Mouse (Mus musculus) macrophage (primary cell): ENCODE data around the gene Hsph1. TPM values are rescaled to one million over a fixed set of nuclear protein-coding genes. Genes with fewer than 3 reads are reported as not detected.

Experiments
- H3K27ac ChIP-seq: fragments of 350-480 bp; formaldehyde crosslinking; 2 replicates; pipeline ENCODE4 v1.9.0; 2021
- H3K36me3 ChIP-seq: fragments of 350-480 bp; formaldehyde crosslinking; 2 replicates; pipeline ENCODE4 v1.9.0; 2021; ENCODE audit errors: inconsistent target
- H3K4me3 ChIP-seq: fragments of 350-480 bp; formaldehyde crosslinking; 2 replicates; pipeline ENCODE4 v1.9.0; 2021; ENCODE audit errors: inconsistent target
- H3K79me2 ChIP-seq: fragments of 350-480 bp; formaldehyde crosslinking; 2 replicates; pipeline ENCODE4 v1.9.0; 2021; ENCODE audit errors: inconsistent target
- WGBS: methylation state at CpG from one replicate; pipeline ENCODE4 v1.1.7; 2026; ENCODE audit warnings: inconsistent platforms; ENCODE audit not compliant: missing documents; 5-methylcytosine and 5-hydroxymethylcytosine counted together
- polyA plus RNA-seq: library from polyadenylated mRNA; stranded (reverse); fragments of 250-400 nt; gene quantifications from 3 replicates; pipeline ENCODE4 v1.2.4, GENCODE M21; 2018; ENCODE audit warnings: inconsistent platforms

Gene Hsph1
- polyA plus RNA-seq, 1 experiment from 2014 or later, result 31.8 TPM

DNA sequence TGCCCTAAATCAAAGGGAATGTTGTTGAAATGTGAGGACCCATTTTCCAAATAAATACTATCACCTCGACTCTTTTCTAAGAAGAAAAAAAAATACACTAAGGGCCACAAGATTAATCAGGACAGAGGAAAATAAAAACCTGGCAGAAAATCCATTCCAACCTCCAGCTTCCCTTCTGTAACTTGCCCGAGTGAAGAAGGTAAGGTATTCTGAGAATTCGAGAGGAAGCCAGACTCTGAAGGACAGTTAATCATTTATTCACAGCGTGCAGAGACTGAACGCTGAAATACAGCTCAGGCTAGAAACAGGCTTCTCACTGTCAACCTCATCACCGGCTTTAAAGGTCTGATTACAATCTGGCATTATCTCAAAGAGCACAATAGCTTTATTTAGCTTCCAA, 13.5 kb downstream of the Hsph1 start:
- Histone ChIP-seq H3K36me3 (peaks cover 62% of the 10 kb centered on the region), H3K4me3 (no peak overlapping the region), H3K79me2 (no peaks in the 10 kb centered on the region), H3K27ac (no peak overlapping the region)
- 72% methylated on average over 6 of the region's 6 CpGs for WGBS

DNA sequence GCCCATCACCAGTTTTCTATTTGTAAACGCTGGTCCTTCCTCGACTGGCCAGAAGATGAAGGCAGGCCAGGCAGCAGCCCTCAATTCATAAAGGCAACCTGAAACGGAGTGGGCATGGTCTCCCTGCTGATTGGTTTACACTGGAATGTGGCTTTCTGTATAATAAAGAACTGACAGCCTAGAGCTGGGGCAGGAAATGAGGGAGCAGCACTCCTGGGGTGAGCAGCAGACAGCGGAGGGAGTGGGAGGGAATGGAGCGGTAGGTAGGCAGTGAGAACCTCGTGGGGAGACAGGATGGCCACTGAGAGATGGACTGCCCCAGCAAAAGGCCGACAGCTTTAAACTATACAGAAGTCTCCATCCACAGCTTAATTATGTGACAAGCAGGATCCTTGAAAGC, 14.0 kb downstream of the Hsph1 start:
- 73% methylated on average over 6 of the region's 7 CpGs for WGBS
- Histone ChIP-seq H3K36me3 (peaks cover 63% of the 10 kb centered on the region), H3K79me2 (no peaks in the 10 kb centered on the region), H3K4me3 (no peak overlapping the region), H3K27ac (no peak overlapping the region)

DNA sequence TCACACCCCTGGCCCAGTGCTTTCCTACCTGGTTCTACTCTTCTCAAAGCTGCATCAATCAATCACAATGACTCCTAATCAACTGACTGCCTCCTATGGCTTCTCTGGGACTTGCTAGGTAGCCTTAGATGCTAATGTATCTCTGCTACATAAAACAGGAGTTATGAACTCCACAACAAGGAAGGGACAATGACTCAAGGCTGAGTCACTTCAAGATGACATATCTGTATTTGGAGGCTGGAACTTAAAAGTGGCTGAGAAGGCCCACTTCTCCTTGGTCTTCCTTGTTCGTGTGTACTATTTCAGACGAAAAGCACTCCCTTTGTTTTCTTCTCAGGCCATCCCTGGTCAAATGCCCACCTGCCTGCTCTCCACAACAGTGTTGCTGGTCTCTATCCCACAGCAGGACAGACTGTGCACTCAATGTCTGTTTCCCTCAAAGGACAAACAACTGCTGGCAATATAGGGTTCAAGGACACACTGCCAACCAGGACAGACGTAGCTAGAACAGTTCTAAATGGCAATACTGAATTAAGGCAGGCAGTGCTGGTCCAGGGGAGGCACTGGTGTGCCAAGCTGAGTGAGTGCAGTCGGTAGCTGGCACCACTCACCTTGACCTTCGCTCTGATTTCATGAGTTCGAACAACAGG, 18.3 kb downstream of the Hsph1 start:
- Histone ChIP-seq H3K79me2 (no peaks in the 10 kb centered on the region), H3K27ac (0 out of 2 replicates have a peak overlapping the region, but pooled peaks have one; percentile 12), H3K36me3 (peaks cover 55% of the 10 kb centered on the region; the same call in 1 of the 2 replicates), H3K4me3 (no peak overlapping the region)
- WGBS, result 88% methylated on average over 6 of the region's 6 CpGs

GRCm38 (mm10) chr5:149616817-149617216, 19.4 kb downstream of the Hsph1 start:
- Histone ChIP-seq H3K36me3 (peaks cover 44% of the 10 kb centered on the region; the same call in 1 of the 2 replicates), H3K79me2 (no peaks in the 10 kb centered on the region), H3K4me3 (no peak overlapping the region), H3K27ac (no peak overlapping the region)
- WGBS, result 96% methylated on average over 10 of the region's 10 CpGs

DNA sequence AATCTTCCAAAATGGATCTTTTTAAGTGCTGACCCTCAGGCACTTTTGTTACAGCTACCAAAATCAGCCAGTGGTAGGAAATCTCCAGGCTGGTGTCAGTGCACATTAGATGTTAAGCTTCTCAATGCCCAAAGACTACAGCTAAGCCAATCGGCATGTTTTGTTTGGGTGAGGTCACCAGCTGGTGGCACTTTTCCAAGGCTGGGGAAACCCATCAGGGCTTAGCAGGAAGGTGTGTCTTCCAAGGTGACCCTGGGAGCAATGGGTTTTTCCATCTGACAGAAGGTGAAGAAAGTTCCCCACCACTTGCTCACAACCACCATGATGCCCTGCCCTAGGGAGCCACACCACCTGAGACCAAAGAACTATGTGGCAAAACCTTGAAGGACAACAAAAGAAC, 20.0 kb downstream of the Hsph1 start:
- no peak overlapping the region for H3K27ac ChIP-seq
- WGBS, result 89% methylated on average over 1 of the region's 1 CpGs
- H3K79me2 ChIP-seq, result no peaks in the 10 kb centered on the region
- H3K36me3 ChIP-seq, result peaks cover 38% of the 10 kb centered on the region; the same call in 1 of the 2 replicates
- H3K4me3 ChIP-seq, result no peak overlapping the region

DNA sequence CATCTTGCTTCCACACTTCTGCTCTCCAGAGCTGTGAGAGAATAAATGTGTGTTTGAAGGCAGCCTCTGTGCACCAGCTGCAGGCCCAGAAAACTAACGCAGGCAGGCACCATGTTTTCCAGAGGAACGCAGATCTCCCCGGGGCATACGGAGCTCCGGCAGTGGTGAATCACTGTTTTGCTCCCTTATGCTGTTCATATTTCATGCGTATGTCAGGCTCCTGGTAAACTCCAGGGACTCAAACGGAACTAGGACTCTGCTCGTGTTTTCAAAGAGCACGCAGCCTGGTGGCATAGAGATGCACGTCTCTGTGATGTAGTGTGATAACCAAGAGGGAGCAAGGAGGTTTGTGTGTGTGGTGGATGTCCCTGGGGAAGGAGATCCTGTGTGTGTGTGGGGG, 23.4 kb downstream of the Hsph1 start:
- no peak overlapping the region for H3K4me3 ChIP-seq
- 92% methylated on average over 10 of the region's 10 CpGs for WGBS
- H3K27ac ChIP-seq, result no peak overlapping the region
- peaks cover 15% of the 10 kb centered on the region; the same call in 1 of the 2 replicates for H3K36me3 ChIP-seq
- no peaks in the 10 kb centered on the region for H3K79me2 ChIP-seq

DNA sequence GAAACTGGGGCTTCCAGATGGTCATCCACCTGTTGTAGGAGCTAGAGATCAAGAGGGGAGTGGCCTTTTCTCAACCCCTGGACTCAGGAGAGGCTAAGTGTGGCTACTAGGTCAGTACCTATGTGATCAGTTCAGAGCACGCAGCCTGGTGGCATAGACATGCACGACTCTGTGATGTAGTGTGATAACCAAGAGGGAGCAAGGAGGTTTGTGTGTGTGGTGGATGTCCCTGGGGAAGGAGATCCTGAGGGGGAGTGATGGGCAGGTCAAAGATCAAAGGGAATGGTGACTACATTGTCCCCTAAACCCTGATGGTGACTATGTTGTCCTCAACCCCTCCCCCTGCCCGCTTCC, 24.0 kb downstream of the Hsph1 start:
- H3K36me3 ChIP-seq, result peaks cover 10% of the 10 kb centered on the region; the same call in 1 of the 2 replicates
- H3K79me2 ChIP-seq, result no peaks in the 10 kb centered on the region
- 90% methylated on average over 3 of the region's 3 CpGs for WGBS
- no peak overlapping the region for H3K4me3 ChIP-seq
- no peak overlapping the region for H3K27ac ChIP-seq

DNA sequence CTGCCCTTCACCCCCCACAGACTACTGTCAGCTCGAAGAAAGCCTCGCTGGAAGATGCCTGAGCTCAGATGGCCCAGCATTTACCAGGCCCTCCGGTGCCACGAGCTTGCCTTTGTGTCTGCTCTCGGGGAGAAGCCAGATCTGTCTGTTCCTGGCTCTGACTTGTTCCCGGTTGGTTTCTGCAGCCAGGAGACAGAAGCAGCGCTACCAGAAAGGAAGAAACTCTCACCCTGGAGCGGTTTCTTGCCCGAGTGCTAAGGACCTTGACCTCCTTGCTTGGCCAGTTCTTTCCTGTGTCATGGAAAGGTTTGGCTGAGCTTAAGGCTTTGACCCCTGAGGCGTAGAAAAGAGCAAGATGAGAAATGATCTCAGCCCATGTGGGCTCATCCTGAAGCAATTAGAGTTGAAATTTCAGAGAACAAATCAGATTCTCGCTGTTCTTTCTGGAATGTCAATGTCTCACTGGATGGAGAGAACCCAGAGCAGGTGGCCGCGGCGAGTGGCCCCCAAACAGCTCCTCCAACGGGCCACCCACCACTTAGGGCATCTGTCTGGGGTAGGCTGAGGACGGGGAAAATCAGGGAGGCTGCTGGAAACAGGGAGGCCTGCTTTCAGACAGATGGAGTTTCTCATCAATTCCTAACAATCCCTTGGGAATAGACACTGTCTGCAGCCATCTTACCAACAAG, 24.6 kb downstream of the Hsph1 start:
- no peak overlapping the region for H3K4me3 ChIP-seq
- no peaks in the 10 kb centered on the region for H3K79me2 ChIP-seq
- H3K36me3 ChIP-seq, result peaks cover 5% of the 10 kb centered on the region; the same call in 1 of the 2 replicates
- no peak overlapping the region for H3K27ac ChIP-seq
- WGBS, result 89% methylated on average over 16 of the region's 16 CpGs

DNA sequence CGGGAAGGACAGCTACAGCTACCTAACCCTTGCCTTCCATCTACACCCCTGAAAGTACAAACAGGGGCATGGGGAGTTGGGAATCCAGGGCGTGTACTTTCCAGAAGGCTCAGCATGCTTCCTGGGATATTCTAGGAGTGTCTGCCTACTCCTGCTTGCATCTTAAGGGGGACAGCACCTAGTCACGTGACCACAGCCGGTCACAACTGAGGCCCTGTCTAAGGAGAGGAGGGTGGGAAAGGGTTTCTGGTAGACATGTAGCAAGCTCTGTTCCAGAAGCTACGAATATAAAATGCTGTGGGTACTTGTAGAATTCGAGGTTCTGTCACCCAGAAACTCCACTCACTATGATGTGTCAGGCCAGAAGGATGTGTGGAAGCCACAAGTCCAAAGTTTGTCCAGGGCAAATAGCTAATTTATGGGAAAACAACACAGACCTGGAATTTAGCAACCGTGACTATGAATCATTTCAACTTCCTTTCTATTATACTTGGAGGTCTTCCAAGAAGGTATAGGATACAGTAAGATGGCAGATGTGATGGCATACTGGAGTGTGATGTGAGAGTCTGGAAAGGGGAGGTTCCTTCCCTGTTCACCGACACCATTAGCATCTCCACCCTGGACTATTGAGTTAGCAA, 29.0 kb downstream of the Hsph1 start:
- H3K27ac ChIP-seq, result no peak overlapping the region
- WGBS, result 78% methylated on average over 8 of the region's 8 CpGs

DNA sequence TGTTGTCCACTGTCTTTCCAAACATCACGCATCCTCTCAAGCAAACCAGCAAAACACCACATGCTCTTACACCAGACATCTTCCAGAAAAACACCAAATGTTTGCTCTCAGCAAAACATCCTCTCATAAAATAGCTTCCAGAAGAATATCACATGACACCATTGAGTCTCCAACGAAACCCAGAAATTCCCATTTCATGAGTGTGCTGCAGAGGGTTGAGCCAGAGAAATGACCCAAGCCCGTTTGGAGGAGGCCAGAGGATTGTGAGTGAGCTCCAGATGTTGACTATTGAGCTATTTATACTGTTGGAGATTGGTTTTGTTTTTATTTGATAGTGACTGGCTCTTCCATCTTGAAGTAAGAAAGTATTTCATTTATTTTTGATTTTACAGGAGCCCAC, 32.9 kb downstream of the Hsph1 start:
- Histone ChIP-seq H3K79me2 (no peaks in the 10 kb centered on the region), H3K36me3 (no peaks in the 10 kb centered on the region), H3K27ac (no peak overlapping the region), H3K4me3 (no peak overlapping the region)
- WGBS, result 85% methylated on average over 3 of the region's 3 CpGs

More for the DNA sequence above, 29.0 kb downstream of the Hsph1 start:
- Histone ChIP-seq H3K79me2 (no peaks in the 10 kb centered on the region), H3K4me3 (no peak overlapping the region), H3K36me3 (no peaks in the 10 kb centered on the region)

- H3K4me3 ChIP-seq, result no peak overlapping the region
- H3K79me2 ChIP-seq, result no peaks in the 10 kb centered on the region
- no peaks in the 10 kb centered on the region for H3K36me3 ChIP-seq
- H3K27ac ChIP-seq, result no peak overlapping the region
- WGBS, result 100% methylated on average over 3 of the region's 3 CpGs
These were observed 34.2 kb downstream of the Hsph1 start for GRCm38 (mm10) chr5:149601996-149602395.

DNA sequence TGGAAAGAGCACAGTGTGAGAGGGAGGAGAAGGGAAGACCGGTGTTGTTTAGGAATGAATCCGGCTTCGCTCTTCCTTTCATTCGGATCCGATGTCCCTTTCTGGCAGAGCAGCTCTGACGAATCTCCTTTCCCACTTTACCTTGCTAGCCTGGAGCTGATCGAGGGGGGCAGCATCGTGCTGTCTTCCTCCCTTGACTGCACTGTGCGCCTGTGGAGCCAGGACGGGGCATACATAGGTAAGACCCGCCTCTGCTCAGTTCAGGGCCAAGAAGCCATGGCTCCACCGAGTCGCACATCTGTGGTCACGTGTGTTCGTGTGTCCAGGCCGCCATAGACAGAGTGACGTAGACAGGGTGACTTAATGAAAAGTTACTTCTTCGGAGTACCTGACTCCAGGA, 38.8 kb downstream of the Hsph1 start:
- no peak overlapping the region for H3K27ac ChIP-seq
- H3K36me3 ChIP-seq, result no peaks in the 10 kb centered on the region
- H3K79me2 ChIP-seq, result no peaks in the 10 kb centered on the region
- 80% methylated on average over 13 of the region's 18 CpGs for WGBS
- H3K4me3 ChIP-seq, result no peak overlapping the region

DNA sequence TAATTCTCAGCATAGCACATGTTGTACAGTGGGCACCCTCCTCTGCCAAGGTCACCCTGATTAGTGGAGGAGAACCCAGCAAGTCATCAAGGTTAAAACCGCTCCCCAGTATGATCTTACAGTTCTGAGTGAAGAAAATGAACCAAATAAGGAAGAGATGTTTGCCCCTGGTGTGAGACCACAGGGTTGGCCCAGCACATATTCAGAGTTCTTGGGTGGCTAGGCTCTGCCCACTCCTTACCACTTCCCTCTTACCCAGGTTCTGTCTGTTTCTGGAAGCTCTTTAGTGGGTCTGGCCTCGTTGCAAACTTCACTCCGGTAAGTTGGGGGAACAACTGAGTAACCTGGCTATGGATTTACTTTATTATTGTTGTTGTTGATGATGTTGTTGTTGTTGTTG, 42.0 kb downstream of the Hsph1 start:
- Histone ChIP-seq H3K36me3 (no peaks in the 10 kb centered on the region), H3K79me2 (no peaks in the 10 kb centered on the region), H3K27ac (no peak overlapping the region), H3K4me3 (no peak overlapping the region)
- WGBS, result 8% methylated on average over 3 of the region's 3 CpGs

DNA sequence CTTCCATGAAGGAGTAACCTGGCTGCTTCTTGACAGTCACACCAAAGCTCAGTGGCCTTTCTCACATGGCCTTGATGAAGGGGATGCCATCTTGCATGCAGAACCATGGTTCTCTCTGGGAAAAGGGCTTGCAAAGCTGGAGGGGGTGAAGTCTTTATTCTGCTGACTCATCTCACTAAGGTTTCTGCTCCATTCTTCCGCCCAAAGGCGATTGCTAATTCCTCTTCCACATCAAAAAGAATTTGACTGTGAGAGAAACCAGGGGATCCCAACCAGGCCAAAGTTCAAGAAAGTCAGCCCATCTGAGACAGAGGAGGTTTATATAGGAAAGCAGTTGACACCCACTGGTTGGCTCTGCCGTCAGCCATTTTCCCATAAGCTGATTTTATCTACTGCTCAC, 46.2 kb downstream of the Hsph1 start:
- WGBS, result 72% methylated on average over 3 of the region's 3 CpGs
- Histone ChIP-seq H3K27ac (no peak overlapping the region), H3K36me3 (no peaks in the 10 kb centered on the region), H3K4me3 (no peak overlapping the region), H3K79me2 (no peaks in the 10 kb centered on the region)
